Mouse (Mus musculus) embryo, embryonic 10.5 days (tissue): ENCODE data around the gene Rwdd1.
"Not testable (repeated sequence)": the region's sequence is repeated elsewhere in the genome, so short reads cannot be mapped to it uniquely, and the experiment has no call there.

Experiments used
- DNase-seq: peaks from one replicate; pipeline ENCODE4 v3.0.0-alpha.2; 2015; ENCODE audit warnings: low spot score

The Rwdd1 gene

GRCm38 (mm10) chr10:34019302-34020075, at the start of gene Rwdd1:
Gene Rwdd1 (minus strand): TSS chr10:34019624.
- DNase-seq = peak; percentile 97

- DNase-seq = no peak
Measured at GRCm38 (mm10) chr10:34066591-34066990, 47.2 kb upstream of the Rwdd1 start.

GRCm38 (mm10) chr10:34053987-34054386, 34.6 kb upstream of the Rwdd1 start:
- no peak for DNase-seq

GRCm38 (mm10) chr10:34044210-34044609, 24.8 kb upstream of the Rwdd1 start, which contains the start of gene Calhm4:
Gene Calhm4 (minus strand): TSS chr10:34044310.
- DNase-seq = no peak

- DNase-seq = no peak
Measured at GRCm38 (mm10) chr10:34037401-34037800, 18.0 kb upstream of the Rwdd1 start, which contains the start of gene Trappc3l. Gene Trappc3l (plus strand): TSS chr10:34037597.

GRCm38 (mm10) chr10:34036587-34036986, 17.2 kb upstream of the Rwdd1 start:
- peak; percentile 71 for DNase-seq

GRCm38 (mm10) chr10:34033630-34034305, 14.3 kb upstream of the Rwdd1 start:
- DNase-seq = peak; percentile 87

GRCm38 (mm10) chr10:34030322-34030721, 10.9 kb upstream of the Rwdd1 start:
- no peak for DNase-seq

- DNase-seq = peak; percentile 50
Measured at GRCm38 (mm10) chr10:34018746-34019301, 600 bp downstream of the Rwdd1 start.

GRCm38 (mm10) chr10:34013241-34013640, 6.2 kb downstream of the Rwdd1 start:
- DNase-seq = no peak

GRCm38 (mm10) chr10:34012581-34012980, 6.8 kb downstream of the Rwdd1 start:
- DNase-seq = no peak

- no peak for DNase-seq
Measured at GRCm38 (mm10) chr10:33998397-33998796, 21.0 kb downstream of the Rwdd1 start.

GRCm38 (mm10) chr10:33996686-33997085, 22.7 kb downstream of the Rwdd1 start:
- DNase-seq = not testable (repeated sequence)

- peak; percentile 89 for DNase-seq
Measured at GRCm38 (mm10) chr10:33986771-33987170, 32.7 kb downstream of the Rwdd1 start.

GRCm38 (mm10) chr10:33974781-33975494, 44.5 kb downstream of the Rwdd1 start:
- DNase-seq = no peak

- no peak for DNase-seq
Measured at GRCm38 (mm10) chr10:33952509-33952908, 66.9 kb downstream of the Rwdd1 start.

GRCm38 (mm10) chr10:33950803-33951583, 68.4 kb downstream of the Rwdd1 start, which contains the start of gene Zup1:
Gene Zup1 (minus strand): TSS chr10:33951269.
- peak; percentile 92 for DNase-seq
